Mouse (Mus musculus) T-helper 1 cell (primary cell): Measurements from ENCODE around the gene Uqcc1.

Experiments
- in situ Hi-C: fragments of 300-600 bp; cut with MboI, MseI; formaldehyde crosslinking; loops from one replicate; pipeline ENCODE4 v1.15.1; 2025; ENCODE audit warnings: high pct_unique_total_duplicates

The Uqcc1 gene

DNA sequence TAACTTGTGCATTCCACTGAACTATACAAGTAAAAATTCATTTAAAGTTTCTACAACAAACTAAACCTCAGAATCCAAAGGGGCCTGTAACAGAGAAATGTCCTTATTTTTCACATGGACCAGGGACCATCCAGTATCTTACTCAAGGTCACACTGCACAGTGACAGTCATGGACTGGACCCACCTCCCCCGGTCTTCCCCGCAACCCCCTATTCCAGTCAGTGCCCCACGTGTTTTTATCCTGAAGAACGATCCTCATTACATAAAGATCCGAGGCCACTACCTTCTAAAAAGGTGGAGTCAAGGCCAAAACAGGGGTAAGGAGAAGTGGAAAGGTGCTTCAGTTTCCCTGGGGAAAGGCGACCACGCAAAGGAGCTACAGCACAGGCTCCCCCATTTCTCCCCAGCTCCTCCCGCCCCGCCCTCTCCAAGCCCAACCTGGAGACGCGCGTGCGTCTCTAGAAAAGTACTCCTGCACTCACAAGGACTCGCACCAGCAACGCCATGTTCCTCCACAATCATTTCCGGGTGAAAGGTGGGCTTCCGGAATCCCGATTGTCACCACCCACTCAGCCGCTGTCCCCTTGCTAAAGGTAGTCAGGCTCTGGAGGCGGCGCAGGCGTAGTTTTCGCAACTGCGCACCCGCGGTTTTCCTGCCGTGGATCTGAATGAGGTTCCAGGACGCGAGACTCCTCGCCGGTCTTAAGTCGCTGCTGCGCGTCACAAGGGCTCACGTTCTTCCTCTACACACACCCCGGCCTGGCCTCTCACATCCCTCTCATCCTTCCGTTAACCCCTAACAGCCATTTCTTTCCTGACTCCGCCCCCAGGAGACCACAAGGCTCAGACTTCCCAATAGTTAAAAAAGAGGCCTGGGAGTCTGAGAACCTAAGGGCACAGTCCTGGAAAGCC is at the start of gene Uqcc1:
Uqcc1 (minus strand) TSS at position 780 of the 912 bp plus-strand sequence.
- in situ Hi-C loops, result no loop called here

DNA sequence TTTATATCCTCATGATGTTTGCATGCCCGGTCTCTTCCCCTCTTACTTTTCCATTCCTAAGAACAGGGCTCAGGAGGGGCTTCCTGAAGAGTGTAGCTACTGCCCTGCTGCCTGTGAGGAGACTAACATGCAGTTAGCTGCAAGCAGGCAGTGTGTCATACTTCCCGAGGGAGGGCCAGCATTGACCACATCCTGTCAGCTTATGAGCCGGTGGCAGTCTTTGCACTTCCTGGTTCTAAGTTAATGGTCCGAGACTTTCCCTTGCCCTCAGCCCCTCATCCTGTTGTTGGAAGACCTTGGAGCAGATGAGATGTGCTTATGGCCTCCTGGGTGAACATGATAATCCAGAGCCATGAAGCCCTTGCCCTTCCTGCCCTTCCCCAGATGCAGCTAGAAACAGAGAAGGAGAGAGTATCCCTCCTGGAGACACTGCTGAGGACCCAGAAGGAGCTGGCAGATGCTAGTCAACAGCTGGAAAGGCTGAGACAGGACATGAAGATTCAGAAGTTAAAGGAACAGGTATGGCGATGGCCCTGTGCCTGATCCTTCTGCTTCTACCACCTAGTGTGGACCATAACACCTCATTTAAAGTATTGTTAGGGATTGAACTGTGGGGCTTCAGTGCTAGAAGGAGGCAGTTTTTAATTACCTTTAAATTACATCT is 49.4 kb upstream of the Uqcc1 start:
- in situ Hi-C loops, result no loop called here

DNA sequence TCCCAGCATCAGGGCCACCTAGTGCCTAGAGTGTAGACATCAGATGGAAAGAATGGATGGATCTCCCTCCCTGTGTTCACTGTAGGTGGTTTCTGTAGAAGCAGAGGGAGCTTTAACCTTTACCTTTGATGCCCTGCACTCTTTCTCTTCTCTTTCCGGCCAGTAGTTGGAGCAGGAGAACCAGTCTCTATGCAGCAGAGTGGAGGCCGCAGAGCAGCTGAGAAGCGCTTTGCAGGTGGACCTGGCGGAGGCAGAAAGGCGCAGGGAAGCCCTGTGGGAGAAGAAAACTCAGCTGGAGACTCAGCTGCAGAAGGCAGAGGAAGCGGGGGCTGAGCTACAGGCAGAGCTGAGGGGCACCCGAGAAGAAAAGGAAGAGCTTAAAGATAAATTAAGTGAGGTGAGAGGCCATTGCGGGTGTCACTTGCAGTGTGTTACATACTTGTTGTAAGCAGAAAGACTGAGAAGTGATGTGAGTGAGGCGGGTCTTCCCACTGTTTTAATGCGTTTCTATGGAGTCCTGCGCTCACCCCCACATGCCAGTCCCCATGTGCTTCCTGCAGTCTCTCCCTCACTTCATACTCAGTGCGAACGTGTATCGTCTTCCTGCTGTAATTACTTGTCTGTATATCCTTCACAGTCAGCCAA is 44.1 kb upstream of the Uqcc1 start:
- in situ Hi-C loops, result no loop called here

DNA sequence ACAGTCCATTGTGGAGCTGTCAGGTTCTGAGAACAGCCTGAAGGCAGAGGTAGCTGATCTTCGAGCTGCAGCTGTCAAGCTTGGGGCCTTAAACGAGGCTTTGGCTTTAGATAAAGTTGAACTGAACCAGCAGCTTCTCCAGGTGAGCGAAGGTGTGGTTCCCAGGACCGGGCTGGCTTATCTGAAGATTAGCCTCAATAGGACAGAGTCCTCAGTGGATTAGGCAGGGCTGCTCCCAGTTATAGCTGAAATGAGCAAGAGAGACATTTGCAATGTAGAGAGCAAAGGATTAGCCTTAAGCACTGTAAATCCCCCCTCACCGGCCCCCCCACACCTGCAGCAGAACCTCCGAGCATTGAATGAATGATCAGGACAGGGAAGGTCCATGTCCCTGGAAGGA is 43.2 kb upstream of the Uqcc1 start:
- in situ Hi-C loops, result no loop called here

DNA sequence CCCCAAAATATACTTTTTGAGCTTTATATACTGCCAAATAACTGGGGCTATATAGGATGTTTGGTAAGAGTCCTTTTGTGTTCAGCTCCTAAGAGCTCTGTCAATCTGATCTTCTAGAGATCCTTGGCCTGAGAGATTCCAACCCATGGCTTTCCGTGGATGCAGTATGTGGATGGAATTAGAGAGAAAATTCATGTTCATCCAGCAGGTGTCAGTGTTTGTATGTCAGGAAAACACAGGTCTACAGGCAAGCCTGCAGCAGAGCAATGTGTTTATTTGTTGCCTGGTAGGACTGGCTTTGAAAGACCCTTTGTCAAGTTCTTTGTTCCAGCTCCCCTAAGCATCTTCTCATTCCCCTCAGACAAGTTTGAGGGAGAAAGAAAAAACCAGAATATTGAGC is 32.9 kb upstream of the Uqcc1 start:
- in situ Hi-C loops, result no loop called here

DNA sequence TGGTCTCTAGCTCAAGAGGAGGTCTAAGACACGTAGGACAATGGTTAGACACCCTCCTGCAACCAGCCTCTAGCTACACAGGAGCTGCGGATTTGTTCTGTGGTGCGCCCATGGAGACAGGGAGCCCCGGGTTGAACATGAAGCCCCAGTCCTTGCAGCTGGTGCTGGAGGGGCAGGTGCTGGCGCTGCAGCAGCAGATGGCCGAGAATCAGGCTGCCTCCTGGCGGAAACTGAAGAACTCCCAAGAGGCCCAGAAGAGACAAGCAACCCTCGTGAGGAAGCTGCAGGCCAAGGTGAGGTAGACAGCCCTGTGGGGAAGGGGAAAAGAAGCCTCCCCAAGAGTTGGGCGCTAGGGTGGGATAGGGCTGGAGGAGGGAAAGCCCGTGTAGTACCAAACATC is 31.8 kb upstream of the Uqcc1 start:
- in situ Hi-C loops, result no loop called here

DNA sequence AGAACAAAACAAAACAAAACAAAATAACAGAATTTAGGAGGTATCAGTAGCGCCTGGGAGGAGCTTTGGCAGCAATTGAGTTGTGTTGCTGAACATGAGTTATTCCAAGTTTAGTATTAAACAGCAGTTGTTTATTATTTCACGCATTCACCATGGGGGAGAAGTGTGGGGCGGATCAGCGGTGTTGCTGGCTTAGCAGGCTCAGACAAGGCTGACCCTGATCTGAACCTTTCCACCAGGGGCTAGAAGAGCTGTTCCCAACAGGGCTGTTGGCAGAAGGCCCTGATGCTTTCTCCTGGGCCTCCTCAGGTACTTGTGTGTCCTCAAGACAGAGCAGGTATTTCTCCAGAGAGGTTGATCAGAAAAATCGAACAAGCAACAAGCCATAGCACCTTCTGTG is 29.9 kb upstream of the Uqcc1 start:
- in situ Hi-C loops, result no loop called here

DNA sequence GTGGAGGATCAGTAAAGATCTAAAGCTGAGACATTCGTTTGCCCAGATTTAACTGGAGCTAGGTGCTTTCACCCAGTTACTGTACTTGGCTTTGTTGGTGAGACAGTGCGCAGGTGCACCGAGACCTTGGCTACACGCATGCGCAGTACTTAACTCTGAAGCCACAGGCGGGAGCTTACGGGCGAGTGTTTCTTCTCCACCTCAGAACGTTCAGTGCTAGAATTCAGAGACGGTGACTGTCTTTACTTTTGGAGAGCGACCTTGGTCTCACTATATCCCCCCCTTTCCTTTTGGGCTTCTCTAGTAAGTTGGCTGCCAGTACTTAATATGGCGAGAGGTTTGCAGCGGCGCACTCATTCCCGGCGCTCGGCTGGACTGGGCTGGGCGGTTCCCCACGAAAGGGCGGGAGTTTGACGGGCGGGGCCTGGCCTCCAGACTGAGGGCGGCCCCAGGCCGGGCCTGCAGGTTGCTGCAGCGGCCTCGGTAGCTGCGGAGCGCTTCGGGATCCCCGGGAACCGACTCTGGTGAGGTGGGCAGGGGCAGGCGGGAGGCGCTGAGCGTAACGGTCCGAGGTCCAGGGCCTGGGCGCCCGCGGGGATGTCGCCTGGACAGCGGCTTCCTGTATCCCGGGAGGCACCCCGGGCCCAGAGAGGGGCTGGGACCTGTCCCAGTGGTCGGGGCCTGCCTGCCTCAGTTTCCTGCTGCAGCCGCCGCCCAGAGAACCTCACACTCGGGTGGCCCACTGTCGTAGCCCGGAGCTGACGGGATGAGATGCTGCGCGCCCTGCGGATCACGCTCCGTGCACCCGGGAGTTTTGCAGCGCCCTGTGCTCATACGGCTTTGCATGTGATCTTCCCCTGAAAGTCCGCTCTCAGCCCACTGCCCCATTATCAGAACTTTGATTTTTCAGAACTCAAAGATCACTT is 26.3 kb upstream of the Uqcc1 start, which contains the start of gene Cep250:
Cep250 (plus strand) TSS at position 325 of the 926 bp plus-strand sequence.
- in situ Hi-C loops, result no loop called here

DNA sequence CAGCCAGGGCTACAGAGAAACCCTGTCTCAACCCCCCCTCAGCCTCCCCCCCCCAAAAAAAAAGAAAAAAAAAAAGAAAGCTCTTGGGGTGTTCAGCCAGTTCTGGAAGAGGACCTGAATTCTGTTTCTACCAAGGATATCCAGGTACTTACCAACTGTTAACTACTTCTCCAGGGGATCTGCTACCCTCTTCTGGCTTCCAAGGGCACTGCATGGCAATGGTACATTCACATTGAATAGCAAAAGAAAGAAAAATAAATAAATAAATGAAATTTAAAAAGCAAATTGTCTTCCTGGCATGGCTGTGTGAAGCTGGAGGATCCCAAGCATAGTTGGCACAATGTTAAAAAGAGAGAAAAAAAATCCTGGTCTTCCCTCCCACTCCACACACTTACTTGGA is 21.9 kb upstream of the Uqcc1 start:
- in situ Hi-C loops, result no loop called here

DNA sequence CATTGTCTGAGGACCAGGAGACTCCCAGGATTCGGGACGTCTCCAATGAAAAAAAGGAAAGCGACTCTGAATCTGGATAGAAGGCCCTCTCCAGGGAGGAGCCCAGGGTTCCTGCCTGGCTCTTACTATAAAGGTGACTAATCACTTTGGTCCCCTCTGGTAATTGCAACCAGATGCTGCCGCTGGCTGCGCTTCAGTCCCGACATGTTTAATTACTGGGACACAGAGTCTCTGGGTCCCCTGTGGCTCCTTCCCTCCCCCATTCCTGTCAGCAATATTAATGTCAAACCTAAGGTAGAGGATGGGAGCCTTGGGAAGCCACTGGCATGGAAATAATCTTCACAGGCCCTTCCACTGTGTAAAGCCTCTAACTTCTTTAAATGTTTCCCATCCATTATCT is 19.3 kb upstream of the Uqcc1 start:
- in situ Hi-C loops, result no loop called here

DNA sequence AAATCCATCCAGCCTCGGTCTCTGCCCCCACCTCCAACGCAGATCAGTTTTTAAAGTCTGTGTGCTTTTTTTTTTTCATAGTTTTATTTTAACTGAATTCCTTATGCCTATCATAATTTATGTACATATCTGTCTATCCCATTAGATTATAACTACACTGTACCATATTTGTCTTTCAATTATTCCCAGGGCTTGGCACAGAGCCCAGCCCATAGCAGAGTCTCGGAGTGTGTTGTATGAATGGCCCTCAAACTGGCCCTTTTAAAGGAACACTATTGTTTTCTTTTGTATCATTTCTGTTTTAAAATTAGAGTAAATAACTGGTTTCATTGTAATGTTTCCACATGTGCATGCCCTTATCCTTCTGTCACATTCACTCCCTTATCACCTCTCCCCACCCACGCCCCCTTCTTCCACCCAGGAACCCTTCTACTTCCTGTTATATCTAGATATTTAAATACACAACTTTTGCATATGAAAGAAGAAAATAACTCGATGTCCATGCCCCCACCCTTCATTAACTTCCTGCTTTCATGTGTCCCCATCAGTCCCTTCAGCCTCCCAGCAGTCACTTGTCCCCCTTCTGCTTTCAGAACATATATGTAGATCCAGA is 17.4 kb upstream of the Uqcc1 start:
- in situ Hi-C loops, result no loop called here

DNA sequence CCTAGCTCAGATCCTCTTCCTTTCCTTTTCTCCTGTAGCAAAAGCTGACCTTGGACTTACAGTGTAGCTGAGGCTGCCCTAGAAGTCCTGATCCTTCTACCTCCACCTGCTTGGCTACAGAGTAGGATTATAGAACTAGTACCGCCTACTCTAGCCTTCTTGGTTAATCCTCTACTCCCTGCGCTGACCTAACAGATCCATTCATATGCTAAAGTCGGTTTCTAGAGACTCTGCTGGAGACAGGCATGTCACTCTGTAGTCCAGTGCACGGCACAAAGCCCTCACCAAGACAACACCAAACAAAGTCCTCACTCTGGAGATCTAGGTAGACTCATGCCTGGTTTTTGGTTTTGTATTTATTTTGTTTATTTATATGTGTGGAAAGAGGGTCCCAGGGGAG is 16.4 kb upstream of the Uqcc1 start:
- in situ Hi-C loops, result no loop called here

DNA sequence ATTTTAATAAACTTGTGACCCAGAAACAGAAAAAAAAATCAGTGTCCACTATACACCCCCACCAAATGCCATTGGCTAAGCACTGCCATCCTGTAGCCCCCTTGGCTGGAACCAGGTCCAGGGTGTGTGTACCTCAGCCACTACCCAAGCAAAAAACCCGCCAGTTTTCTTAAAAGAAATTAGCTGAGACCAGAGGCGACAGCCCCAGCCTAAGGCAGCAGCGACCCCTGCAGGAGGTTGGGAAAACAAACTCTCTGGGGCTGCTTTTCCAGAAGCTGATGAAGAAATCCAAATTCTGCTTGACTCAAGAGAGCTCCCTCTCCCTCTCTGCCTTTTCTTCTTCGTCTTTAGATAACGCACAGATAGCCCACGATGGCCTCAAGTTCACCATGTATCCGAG is 16.0 kb upstream of the Uqcc1 start:
- in situ Hi-C loops, result no loop called here

DNA sequence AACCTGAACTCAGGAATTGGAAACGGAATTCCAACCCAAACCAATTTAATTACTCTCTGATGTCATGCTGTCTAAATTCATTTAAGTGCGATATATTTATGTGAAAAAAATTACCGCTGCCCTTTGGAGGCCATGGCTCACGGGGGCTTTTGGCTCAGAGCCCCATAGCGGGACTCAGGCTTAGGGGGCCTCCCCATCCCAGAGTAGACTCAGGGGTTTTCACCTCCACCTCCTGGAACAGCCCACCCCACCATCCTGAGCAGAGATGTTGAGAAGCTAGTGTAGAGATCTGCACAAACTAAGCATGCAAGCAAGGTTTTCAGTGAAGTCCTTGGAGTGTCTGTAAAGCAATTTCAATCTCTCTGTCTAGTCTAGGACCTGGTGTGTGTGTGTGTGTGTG is 15.5 kb upstream of the Uqcc1 start:
- in situ Hi-C loops, result no loop called here

DNA sequence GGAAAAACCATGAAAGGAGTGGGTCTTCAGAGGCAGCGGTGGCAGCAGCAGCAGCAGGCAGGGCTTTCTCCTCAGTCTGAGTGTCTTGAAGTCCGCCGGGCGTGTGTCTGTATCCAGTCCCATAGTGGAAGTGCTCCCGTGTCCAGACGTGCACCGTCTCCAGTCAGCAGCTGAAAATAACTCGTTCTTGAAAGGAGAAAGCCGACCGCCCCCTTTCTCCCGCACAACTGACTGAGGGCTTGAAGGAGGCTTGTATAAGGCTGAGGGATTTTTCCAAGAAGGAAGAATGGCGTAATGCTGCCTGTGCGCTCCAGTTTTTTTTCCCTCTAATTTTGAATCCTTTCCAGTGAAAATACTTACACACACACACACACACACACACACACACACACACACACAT is 15.0 kb upstream of the Uqcc1 start, which contains the start of gene Gdf5:
Gdf5 (minus strand) TSS at position 244 of the 400 bp plus-strand sequence.
- in situ Hi-C loops, result no loop called here

DNA sequence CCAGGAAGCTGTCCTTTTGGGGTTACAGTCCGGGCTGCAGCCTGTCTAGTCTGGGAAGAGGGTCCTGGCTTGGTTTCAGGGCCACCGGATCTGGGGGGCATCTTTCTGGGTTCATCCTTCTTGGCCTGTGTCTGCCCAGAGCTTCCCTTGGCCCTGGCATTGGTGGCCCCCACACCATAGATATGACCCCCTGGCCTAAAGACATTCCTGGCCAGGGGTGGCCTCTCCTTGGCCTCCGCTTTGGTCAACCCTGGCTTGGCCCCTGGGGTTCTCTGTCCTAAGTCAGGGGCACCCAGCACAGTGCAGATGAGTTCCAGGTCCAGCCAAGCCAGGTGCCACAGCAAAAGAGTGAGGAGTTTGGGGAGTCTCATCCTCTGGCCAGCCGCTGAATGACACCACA is 14.6 kb upstream of the Uqcc1 start:
- in situ Hi-C loops, result loop anchor here (5.0 kb wide), 1 partner anchor 92 kb away; no protein-coding TSS in a partner anchor

DNA sequence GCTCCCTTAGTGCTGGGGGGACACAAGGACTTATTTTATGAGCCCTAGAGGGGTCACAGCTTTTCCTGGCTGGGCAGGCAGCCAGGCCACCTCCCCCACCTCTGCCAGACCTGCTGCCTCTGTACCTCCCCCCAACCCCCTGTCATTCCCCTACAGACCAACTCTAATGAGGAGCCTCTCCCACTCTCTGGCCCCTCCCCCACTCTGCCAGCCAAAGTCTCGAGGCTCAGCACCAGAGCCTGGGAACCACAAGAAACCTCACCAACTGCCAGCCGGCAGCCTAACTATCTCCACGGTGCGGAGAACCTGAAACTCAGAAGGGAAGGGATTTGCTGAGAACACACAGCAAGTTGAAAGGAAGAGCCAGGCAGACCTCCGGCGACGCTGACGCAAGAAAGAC is 13.4 kb upstream of the Uqcc1 start:
- in situ Hi-C loops, result loop anchor here (5.0 kb wide), 1 partner anchor 91 kb away; no protein-coding TSS in a partner anchor

DNA sequence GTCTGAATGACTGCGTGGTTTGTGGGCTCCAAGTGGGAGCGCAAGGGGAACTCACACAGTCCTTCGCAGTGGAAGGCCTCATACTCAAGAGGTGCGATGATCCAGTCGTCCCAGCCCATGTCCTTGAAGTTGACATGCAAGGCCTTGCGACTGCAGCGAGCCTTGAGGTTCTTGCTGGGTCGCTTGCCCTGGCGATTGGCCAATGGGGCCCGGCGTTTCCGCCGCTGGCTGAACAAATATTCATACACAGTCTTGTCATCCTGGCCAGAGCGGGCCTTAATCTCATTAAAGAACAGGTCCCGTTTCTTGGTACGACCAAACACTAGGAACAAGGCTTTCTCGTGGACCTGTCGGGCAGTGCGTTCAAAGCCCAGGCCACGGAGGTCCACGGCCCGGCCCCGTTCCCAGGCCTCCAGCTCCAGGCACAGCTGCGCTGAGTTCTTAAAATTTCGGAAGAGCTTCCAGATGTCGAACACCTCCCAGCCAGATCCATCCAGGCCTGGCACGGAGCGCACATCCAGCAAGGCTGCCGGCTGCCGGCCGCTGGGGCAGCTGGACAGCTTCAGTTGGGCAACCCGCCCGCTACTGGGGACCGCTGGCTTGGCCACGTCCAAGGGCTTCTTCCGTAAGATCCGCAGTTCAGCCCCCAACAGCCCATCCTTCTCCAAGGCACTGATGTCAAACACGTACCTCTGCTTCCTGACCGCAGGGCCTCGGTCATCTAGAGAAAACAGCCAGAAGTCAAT is 11.8 kb upstream of the Uqcc1 start:
- in situ Hi-C loops, result loop anchor here (5.0 kb wide), 1 partner anchor 90 kb away; no protein-coding TSS in a partner anchor

DNA sequence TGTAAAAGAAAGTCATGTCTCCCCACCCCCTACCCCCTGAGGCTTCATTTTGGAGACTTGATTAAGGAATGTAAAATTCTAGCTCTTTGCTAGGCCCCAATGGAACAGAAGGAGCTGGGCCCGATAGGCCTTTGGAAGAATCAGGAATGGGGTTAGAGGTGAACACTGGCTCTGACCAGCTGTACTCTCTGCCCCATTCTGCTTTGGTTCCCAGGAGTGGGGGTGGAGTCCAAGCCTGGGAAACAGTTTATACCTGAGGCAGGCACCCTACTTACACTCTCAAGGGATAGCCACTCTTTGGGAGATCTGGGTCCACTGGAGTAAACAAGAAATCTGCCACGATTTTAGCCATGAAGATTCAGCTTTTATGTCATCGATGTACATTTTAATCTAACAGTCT is 10.6 kb upstream of the Uqcc1 start, which contains the start of gene Gm15557:
Gm15557 (plus strand) TSS at position 48 of the 400 bp plus-strand sequence.
- in situ Hi-C loops, result loop anchor here (5.0 kb wide), 1 partner anchor 88 kb away; no protein-coding TSS in a partner anchor
